In genomic region chr4:64570666-64571065, GRCm38 (mm10) we compare ENCODE assay signal across 20 mouse cellular contexts.
"Had no signal": no experiment of that assay in that cellular context is flagged by ENCODE, and none has a peak within 500 bp of the region (broad histone marks: within the 10 kb centered on the region; RNA-seq: fewer than 3 reads in every experiment).

No protein-coding gene starts in this region.

- DNase-seq: lung, adult 18-20 months; lung, embryonic 14.5 days; lung, postnatal 10 days; lung, postnatal 4 days; midbrain, embryonic 14.5 days; right cerebral cortex, adult 18-20 months; right cerebral cortex, postnatal 25 days; right cerebral cortex, postnatal 4 days; spleen, adult 18-20 months; thymus, adult 2 months; thymus, postnatal 25 days; thymus, postnatal 4 days had no signal

- H3K27me3 ChIP-seq: midbrain, embryonic 12.5 days; neural tube, embryonic 13.5 days; neural tube, embryonic 15.5 days; stomach, embryonic 15.5 days had no signal

- H3K9ac ChIP-seq: lung, embryonic 14.5 days; midbrain, embryonic 12.5 days; neural tube, embryonic 13.5 days; neural tube, embryonic 15.5 days; stomach, embryonic 15.5 days had no signal

- H3K4me1 ChIP-seq: midbrain, embryonic 12.5 days; neural tube, embryonic 13.5 days; neural tube, embryonic 15.5 days; stomach, embryonic 15.5 days had no signal

- H3K9me3 ChIP-seq: midbrain, embryonic 10.5 days; midbrain, embryonic 12.5 days; neural tube, embryonic 13.5 days; neural tube, embryonic 15.5 days; stomach, embryonic 15.5 days had no signal

- H3K27ac ChIP-seq: midbrain, embryonic 10.5 days; midbrain, embryonic 12.5 days; neural tube, embryonic 13.5 days; neural tube, embryonic 15.5 days; stomach, embryonic 15.5 days; stomach, postnatal 0 days had no signal

- H3K36me3 ChIP-seq: midbrain, embryonic 10.5 days; midbrain, embryonic 12.5 days; neural tube, embryonic 13.5 days; neural tube, embryonic 15.5 days; stomach, embryonic 15.5 days had no signal

- H3K4me3 ChIP-seq: midbrain, embryonic 10.5 days; midbrain, embryonic 12.5 days; myocyte; neural tube, embryonic 13.5 days; neural tube, embryonic 15.5 days; stomach, embryonic 15.5 days had no signal

- H3K4me2 ChIP-seq: lung, embryonic 14.5 days; midbrain, embryonic 12.5 days; neural tube, embryonic 13.5 days; neural tube, embryonic 15.5 days; stomach, embryonic 15.5 days had no signal

- ATAC-seq: midbrain, embryonic 16.5 days had no signal
